Mouse (Mus musculus) stomach, embryonic 15.5 days (tissue): ENCODE measurements around the gene Tjap1. TPM values are rescaled to one million over a fixed set of nuclear protein-coding genes. Genes with fewer than 3 reads are reported as not detected.

Experiments used
- ATAC-seq: fragments of 200-750 bp; cut with Nextera tagmentation; 2 replicates; pipeline ENCODE4 v1.8.0; 2017; ENCODE audit warnings: low read depth, moderate number of reproducible peaks, moderate TSS enrichment; ENCODE audit not compliant: insufficient read depth, low FRiP score
- H3K27ac ChIP-seq: fragments of 300-500 bp; sonication (generic); 2 replicates; pipeline ENCODE4 v1.5.1; 2015; ENCODE audit warnings: mild to moderate bottlenecking, inconsistent platforms
- H3K27me3 ChIP-seq: fragments of 300-500 bp; sonication (generic); replicated peaks from 2 replicates; pipeline ENCODE4 v1.6.1; 2015; ENCODE audit warnings: inconsistent platforms
- H3K36me3 ChIP-seq: fragments of 300-500 bp; sonication (generic); 2 replicates; pipeline ENCODE4 v1.6.1; 2015; ENCODE audit warnings: inconsistent platforms
- H3K4me1 ChIP-seq: fragments of 300-500 bp; sonication (generic); 2 replicates; pipeline ENCODE4 v1.6.1; 2015; ENCODE audit warnings: inconsistent platforms
- H3K4me2 ChIP-seq: fragments of 300-500 bp; sonication (generic); 2 replicates; pipeline ENCODE4 v1.6.1; 2015; ENCODE audit warnings: mild to moderate bottlenecking, inconsistent platforms
- H3K4me3 ChIP-seq: fragments of 300-500 bp; sonication (generic); replicated peaks from 2 replicates; pipeline ENCODE4 v1.5.1; 2015; ENCODE audit warnings: inconsistent platforms
- H3K9ac ChIP-seq: fragments of 300-500 bp; sonication (generic); 2 replicates; pipeline ENCODE4 v1.6.1; 2015; ENCODE audit warnings: inconsistent platforms
- H3K9me3 ChIP-seq: fragments of 300-500 bp; sonication (generic); 2 replicates; pipeline ENCODE4 v1.6.1; 2016; ENCODE audit warnings: inconsistent platforms
- WGBS: fragments of 180-500 bp; shearing (Covaris S2); methylation state at CpG from one replicate; pipeline ENCODE4 v1.1.7; 2015; 5-methylcytosine and 5-hydroxymethylcytosine counted together
- polyA plus RNA-seq: library from polyadenylated mRNA; unstranded; fragments of >200 nt; fragmentation: Nextera tagmentation; extraction: Ambion mirVana; gene quantifications from 2 replicates; pipeline ENCODE4 v1.2.1, GENCODE M21; 2015

Gene Tjap1
- polyA plus RNA-seq, 1 experiment from 2014 or later: 37.2 TPM

DNA sequence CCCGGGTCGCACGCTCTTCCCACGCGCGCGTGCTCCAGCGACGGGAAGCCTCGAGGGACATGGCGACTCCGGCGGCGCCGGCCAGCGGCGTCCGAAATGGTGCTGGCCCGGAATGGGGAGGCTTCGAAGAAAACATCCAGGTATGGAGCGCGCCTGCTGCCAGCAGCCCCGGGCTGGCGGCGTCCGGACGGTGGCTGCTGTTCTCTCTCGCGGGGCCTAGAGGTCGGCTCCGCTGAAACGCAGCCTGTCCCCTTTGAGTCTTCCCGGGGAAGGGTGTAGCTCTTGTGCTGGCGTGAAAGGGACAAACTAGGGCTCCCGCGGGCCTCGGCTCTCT, 34.7 kb downstream of the Tjap1 start:
- WGBS: under 1% methylated on average over 37 of the region's 37 CpGs
- H3K27ac ChIP-seq: peak overlapping the region; percentile 85
- H3K9me3 ChIP-seq: no peaks in the 10 kb centered on the region
- ATAC-seq: no peak
- H3K9ac ChIP-seq: peak overlapping the region; percentile 96
- H3K4me2 ChIP-seq: peak overlapping the region; percentile 67
- peaks cover 22% of the 10 kb centered on the region for H3K4me1 ChIP-seq
- H3K36me3 ChIP-seq: peaks cover 49% of the 10 kb centered on the region
- H3K27me3 ChIP-seq: no peaks in the 10 kb centered on the region
- H3K4me3 ChIP-seq: peak overlapping the region; percentile 75

DNA sequence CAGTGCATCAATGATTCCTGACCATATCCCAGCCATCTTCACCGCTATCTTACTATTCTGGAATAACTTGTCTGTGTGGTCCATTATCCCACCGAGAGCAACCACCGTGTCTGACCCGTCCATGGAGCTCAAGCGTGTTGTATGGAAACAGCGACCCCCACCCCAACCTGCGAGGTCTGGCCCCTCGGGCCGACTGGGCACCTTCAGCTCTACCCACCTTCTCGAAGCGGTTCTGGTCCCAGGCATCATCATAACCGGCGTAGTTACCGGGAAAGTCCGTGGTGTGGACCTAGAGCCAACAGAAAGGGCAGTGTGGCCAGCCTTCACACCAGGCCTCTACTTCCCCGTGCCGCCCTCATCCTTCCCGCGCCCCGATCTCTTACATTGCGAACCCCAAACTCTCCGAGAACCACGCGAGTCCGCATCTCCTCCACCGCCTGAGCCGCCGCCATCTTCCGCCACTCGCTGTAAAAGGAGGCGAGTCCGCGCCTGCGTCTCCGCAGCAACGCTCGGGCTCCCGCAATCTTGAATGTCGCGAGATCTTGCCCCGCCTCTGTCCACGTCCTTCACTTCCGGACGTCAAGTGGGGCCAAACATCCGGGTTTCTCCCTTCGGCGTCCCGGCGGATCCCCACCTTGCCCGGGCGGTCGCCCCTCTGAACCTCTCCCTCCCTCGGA, 35.2 kb downstream of the Tjap1 start, which contains the start of the genes Polr1c and Yipf3:
Polr1c (minus strand) TSS at position 543 of the 677 bp plus-strand sequence.
Yipf3 (plus strand) TSS at position 569 of the 677 bp plus-strand sequence.
- under 1% methylated on average over 53 of the region's 53 CpGs for WGBS
- Histone ChIP-seq H3K4me2 (peak within 1 kb of the TSS; percentile 69), H3K36me3 (peaks cover 54% of the 10 kb centered on the region), H3K27ac (peak within 1 kb of the TSS; percentile 85), H3K4me1 (peaks cover 17% of the 10 kb centered on the region), H3K9me3 (no peaks in the 10 kb centered on the region), H3K4me3 (peak within 1 kb of the TSS; percentile 75), H3K27me3 (no peaks in the 10 kb centered on the region), H3K9ac (peak within 1 kb of the TSS; percentile 96)
- peak; percentile 90 for ATAC-seq

DNA sequence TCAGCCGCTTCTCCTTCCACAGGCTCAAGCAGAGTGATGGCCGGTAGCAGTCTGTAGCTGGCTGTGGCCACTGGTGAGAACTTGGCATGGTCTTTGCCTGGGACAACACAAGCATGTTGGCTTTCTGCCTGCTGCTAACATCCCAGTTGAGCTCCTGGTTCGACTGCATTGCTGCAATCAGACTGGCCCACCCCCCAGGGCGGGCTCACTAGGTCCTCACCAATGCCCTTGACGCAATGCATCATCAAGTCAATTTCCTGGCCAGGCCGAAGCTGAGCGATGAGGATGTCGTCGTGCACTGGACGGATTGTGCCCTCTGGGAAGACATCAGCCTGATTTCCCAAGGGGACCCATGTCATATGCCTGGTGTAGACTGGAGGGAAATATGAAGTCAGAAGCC, 38.2 kb downstream of the Tjap1 start:
- Histone ChIP-seq H3K4me1 (peaks cover 16% of the 10 kb centered on the region), H3K36me3 (peaks cover 55% of the 10 kb centered on the region), H3K9ac (no peak overlapping the region), H3K9me3 (no peaks in the 10 kb centered on the region), H3K4me3 (no peak overlapping the region), H3K4me2 (no peak overlapping the region), H3K27ac (no peak overlapping the region), H3K27me3 (no peaks in the 10 kb centered on the region)
- 67% methylated on average over 10 of the region's 10 CpGs for WGBS
- no peak for ATAC-seq

DNA sequence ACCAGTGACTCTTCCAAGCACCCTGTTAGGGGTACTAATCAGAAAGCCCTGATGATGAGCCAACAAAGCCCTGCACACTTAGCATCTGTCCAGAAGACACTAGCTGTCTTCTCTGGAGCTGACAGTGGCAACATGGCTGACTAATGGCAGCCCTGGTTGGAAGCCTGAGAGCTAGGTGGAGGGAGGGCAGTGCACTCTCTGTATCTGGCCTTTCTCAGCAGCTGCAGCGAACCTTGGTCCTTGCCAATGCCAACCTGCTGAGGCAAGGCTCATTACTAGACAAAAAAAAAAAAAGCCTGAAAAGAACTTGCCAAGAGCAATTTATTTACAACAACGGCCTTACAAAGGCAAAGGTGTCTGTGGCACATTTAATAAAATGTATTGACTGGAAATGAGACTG, 39.2 kb downstream of the Tjap1 start:
- Histone ChIP-seq H3K4me1 (peaks cover 7% of the 10 kb centered on the region), H3K9ac (no peak overlapping the region), H3K36me3 (peaks cover 59% of the 10 kb centered on the region), H3K27ac (no peak overlapping the region), H3K9me3 (no peaks in the 10 kb centered on the region), H3K4me2 (no peak overlapping the region), H3K4me3 (no peak overlapping the region), H3K27me3 (no peaks in the 10 kb centered on the region)
- WGBS: 62% methylated on average over 2 of the region's 2 CpGs
- ATAC-seq: no peak

DNA sequence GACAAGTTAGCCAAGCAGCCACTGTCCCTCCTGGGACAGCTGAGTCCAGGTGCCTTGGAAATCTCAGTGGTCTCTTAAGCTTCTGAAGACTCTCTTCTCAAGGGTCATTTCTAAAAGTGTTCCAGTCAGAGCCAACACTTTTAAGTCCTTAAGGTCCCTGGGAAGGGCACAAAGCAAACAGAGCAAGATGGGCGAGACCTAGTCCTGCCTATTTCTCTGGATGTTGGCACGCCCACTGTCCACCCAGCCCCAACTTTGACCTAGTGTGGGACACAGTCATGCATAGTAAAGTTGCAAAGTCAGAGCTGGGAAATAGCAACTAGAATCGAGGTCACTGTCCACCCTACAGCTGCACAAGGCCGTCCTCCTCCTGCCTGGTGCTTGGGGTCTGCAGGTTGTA, 39.8 kb downstream of the Tjap1 start:
- Histone ChIP-seq H3K27ac (no peak overlapping the region; the same call in 1 of the 2 replicates), H3K9me3 (no peaks in the 10 kb centered on the region), H3K36me3 (peaks cover 62% of the 10 kb centered on the region), H3K27me3 (no peaks in the 10 kb centered on the region), H3K4me3 (no peak overlapping the region), H3K4me2 (no peak overlapping the region), H3K4me1 (peaks cover 7% of the 10 kb centered on the region; the same call in 1 of the 2 replicates), H3K9ac (no peak overlapping the region)
- WGBS: 69% methylated on average over 4 of the region's 4 CpGs
- no peak for ATAC-seq

DNA sequence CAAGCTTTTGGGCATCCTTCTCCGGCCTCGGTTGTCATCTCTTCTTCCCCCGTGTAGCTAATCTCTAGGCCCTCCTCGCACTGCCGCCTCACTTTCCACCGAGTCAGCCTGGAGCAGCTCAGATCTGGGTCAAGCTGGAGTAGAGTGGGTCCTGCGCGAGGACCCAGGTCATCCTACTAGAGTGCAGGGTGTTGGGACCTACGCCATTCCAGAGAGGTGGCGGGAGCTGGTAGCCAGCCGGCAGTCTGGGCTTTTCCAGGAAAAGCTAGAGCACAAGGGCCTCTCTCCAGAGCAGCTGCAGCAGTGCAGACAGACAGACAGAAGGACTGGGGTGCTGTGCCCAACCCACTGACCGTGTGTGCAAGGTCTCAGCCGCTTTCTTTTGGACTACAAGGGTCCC, 40.6 kb downstream of the Tjap1 start:
- no peak overlapping the region; the same call in 1 of the 2 replicates for H3K27ac ChIP-seq
- no peak for ATAC-seq
- H3K9ac ChIP-seq: no peak overlapping the region
- no peaks in the 10 kb centered on the region for H3K27me3 ChIP-seq
- 85% methylated on average over 13 of the region's 13 CpGs for WGBS
- H3K9me3 ChIP-seq: no peaks in the 10 kb centered on the region
- no peak overlapping the region for H3K4me2 ChIP-seq
- H3K4me1 ChIP-seq: peaks cover 7% of the 10 kb centered on the region; the same call in 1 of the 2 replicates
- peaks cover 64% of the 10 kb centered on the region for H3K36me3 ChIP-seq
- no peak overlapping the region for H3K4me3 ChIP-seq

DNA sequence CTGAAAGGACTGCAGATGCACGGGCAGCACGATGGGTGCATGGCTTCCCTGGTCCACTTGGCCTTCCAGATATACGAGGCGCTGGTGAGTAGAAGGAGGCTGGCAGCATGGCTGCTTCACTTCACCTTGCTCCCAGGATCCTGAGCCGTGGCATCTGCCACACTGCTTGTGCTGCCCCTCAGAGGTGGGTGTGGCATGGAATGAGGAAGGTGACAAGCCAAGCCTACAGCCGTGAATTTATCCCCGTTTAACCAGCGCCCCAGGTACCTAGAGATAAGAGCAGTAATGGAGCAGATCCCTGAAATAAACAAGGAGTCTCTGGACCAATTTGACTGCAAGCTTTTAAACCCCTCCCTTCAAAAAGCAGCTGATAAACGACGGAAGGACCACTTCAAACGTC, 41.4 kb downstream of the Tjap1 start:
- no peak overlapping the region for H3K27ac ChIP-seq
- peaks cover 69% of the 10 kb centered on the region for H3K36me3 ChIP-seq
- WGBS: 56% methylated on average over 11 of the region's 11 CpGs
- H3K4me1 ChIP-seq: no peaks in the 10 kb centered on the region
- H3K27me3 ChIP-seq: no peaks in the 10 kb centered on the region
- ATAC-seq: no peak
- H3K4me3 ChIP-seq: no peak overlapping the region
- no peaks in the 10 kb centered on the region for H3K9me3 ChIP-seq
- no peak overlapping the region for H3K4me2 ChIP-seq
- no peak overlapping the region for H3K9ac ChIP-seq

DNA sequence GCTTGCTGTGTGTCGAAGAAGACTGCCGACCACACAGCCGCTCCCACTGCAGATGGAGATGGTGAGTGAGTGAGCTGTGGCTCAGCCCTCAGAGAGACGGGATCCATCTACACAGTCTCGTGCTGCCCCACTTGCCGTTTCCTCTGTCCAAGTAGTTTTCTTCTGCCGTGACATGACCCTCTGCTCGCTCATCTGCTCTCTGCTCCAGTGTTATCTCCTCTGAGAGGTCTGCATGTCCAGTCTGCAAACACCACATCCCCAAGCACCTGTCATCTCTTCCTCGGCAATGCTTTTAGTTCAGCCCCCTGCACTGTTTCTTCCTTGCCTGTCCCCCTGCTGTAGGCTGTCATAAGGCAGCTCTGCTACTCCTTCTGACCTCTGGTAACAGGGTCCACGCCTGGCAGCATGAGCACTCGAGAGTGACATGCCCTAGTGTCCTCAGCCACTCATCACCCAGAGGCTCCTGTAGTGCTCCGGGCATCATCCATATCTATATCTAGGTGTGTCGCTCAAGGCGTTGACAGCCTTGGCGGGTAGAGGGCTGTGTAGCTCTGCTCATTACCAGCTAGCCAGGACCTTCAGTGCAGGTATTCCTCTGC, 43.2 kb downstream of the Tjap1 start:
- WGBS: 89% methylated on average over 15 of the region's 15 CpGs
- Histone ChIP-seq H3K27ac (no peak overlapping the region), H3K36me3 (peaks cover 70% of the 10 kb centered on the region)

DNA sequence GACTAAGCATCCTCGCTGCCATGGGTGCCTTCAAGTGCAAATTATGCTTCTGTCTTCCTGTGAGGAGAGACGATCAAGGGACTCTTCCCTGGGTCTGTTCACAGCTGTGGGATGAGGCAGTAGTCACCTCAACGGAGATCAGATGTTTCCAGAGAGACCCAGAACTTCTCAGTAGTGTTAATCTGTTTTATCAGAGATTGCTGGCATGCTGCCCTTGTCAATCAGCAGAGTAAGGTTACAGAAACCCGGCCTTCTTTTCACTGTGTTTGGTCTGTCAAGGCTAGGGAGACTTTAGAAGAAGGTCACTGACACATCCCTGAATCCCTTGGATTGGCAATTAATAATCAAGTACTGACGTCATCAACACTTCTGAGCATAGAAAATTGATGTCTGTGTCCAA, 45.3 kb downstream of the Tjap1 start:
- Histone ChIP-seq H3K27ac (no peak overlapping the region), H3K4me1 (no peaks in the 10 kb centered on the region), H3K9ac (no peak overlapping the region), H3K4me2 (no peak overlapping the region), H3K36me3 (peaks cover 68% of the 10 kb centered on the region), H3K4me3 (no peak overlapping the region), H3K9me3 (no peaks in the 10 kb centered on the region), H3K27me3 (no peaks in the 10 kb centered on the region)
- WGBS: 84% methylated on average over 5 of the region's 5 CpGs
- ATAC-seq: no peak

More for the DNA sequence above, 43.2 kb downstream of the Tjap1 start:
- Histone ChIP-seq H3K4me1 (no peaks in the 10 kb centered on the region), H3K9me3 (no peaks in the 10 kb centered on the region), H3K9ac (no peak overlapping the region), H3K4me3 (no peak overlapping the region), H3K27me3 (no peaks in the 10 kb centered on the region), H3K4me2 (no peak overlapping the region)
- no peak for ATAC-seq

DNA sequence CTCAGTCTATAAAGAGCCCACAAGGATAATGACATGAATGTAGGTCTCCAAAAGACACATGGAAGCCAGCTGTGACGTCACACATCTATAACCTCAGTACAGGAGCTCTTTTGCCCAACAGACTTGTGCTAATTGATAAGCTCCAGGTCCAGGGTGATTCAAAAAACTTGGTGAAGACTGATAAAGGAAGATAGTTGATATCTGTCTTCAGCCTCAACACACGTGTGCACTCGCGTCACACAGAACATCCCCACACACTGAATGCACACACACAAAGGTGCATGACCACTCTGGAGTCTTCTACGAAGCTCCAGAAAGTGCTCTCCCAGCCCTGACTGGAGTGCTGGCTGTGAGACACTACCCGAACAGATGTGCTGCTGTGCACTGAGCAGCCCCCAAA, 45.7 kb downstream of the Tjap1 start:
- H3K36me3 ChIP-seq: peaks cover 64% of the 10 kb centered on the region

DNA sequence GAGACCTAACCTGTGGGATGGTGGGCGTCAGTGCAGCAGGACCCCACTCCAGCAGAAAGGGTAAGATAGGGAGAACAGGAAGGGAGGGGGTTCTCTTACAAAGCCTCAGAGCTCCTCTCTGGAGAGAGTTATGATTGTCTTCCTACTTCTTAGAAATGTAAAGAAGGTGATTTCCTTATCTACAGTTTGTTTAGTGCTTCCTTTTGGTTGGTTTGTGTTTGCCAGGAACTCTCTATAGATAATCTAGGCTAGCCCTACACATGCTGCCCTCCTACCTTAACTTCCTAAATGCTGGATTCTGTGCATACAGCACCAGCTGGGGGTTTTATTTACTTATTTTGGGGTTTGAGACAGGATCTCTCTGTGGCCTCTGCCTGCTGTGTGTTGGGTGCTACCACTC, 46.8 kb downstream of the Tjap1 start:
- WGBS: 79% methylated on average over 1 of the region's 1 CpGs
- Histone ChIP-seq H3K27ac (no peak overlapping the region), H3K27me3 (no peaks in the 10 kb centered on the region), H3K4me3 (no peak overlapping the region), H3K9me3 (no peaks in the 10 kb centered on the region), H3K9ac (no peak overlapping the region), H3K36me3 (peaks cover 57% of the 10 kb centered on the region), H3K4me2 (no peak overlapping the region), H3K4me1 (no peaks in the 10 kb centered on the region)
- no peak for ATAC-seq

More for the DNA sequence above, 45.7 kb downstream of the Tjap1 start:
- H3K4me1 ChIP-seq: no peaks in the 10 kb centered on the region
- WGBS: 85% methylated on average over 6 of the region's 6 CpGs
- H3K9me3 ChIP-seq: no peaks in the 10 kb centered on the region
- H3K4me3 ChIP-seq: no peak overlapping the region
- no peak overlapping the region for H3K9ac ChIP-seq
- no peak for ATAC-seq
- H3K27ac ChIP-seq: no peak overlapping the region
- H3K4me2 ChIP-seq: no peak overlapping the region
- no peaks in the 10 kb centered on the region for H3K27me3 ChIP-seq

DNA sequence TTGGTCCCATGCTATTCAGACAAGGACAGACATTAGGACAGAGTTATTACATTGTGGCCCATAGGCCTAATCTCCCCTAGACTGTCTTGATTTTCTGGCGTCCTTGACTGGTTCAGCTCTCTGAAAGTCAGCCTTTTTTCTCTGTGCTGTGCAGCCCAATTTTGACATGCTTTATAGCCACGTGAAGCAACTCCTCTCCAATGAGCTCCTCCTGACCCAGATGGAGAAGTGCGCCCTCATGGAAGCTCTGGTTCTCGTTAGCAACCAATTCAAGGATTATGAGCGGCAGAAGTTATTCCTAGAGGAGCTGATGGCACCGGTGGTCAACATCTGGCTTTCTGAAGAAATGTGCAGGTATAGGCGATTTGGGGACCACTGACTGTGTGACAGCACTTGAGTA, 55.2 kb downstream of the Tjap1 start:
- Histone ChIP-seq H3K27me3 (no peaks in the 10 kb centered on the region), H3K9ac (no peak overlapping the region), H3K36me3 (peaks cover 51% of the 10 kb centered on the region), H3K4me2 (no peak overlapping the region), H3K4me1 (no peaks in the 10 kb centered on the region), H3K27ac (no peak overlapping the region), H3K9me3 (no peaks in the 10 kb centered on the region), H3K4me3 (no peak overlapping the region)
- 89% methylated on average over 7 of the region's 7 CpGs for WGBS
- no peak for ATAC-seq
